Comparison of ENCODE assay signal across 8 mouse cellular contexts in genomic region chr11:78344890-78345715, GRCm38 (mm10). TPM values are rescaled to one million over a fixed set of nuclear protein-coding genes. Genes with fewer than 3 reads are reported as not detected.
DNase-seq lines count a peak whose midpoint lies in the region; ATAC-seq lines count a peak whose summit lies in the region.

No protein-coding gene starts in this region.

- no peaks in the 10 kb centered on the region for H3K9me3 ChIP-seq in erythroblast, embryonic 14.5 days (ENCODE audit: control insufficient read depth, low read length)
- H3K9me3 ChIP-seq in heart, embryonic 16.5 days (replicated peaks; ENCODE audit: control insufficient read depth, low read length): no peaks in the 10 kb centered on the region
- H3K9me3 ChIP-seq in limb, embryonic 11.5 days (ENCODE audit: control insufficient read depth, low read length): no peaks in the 10 kb centered on the region
- H3K9me3 ChIP-seq in midbrain, embryonic 13.5 days: no peaks in the 10 kb centered on the region

- 29% methylated on average over 8 of the region's 8 CpGs for WGBS in heart, embryonic 16.5 days
- 66% methylated on average over 8 of the region's 8 CpGs for WGBS in limb, embryonic 11.5 days
- 57% methylated on average over 8 of the region's 8 CpGs for WGBS in midbrain, embryonic 13.5 days

- peak; percentile 16 to 23 for DNase-seq in spleen, postnatal 36 days (ENCODE audit: low spot score in 2 of 2)
- DNase-seq in spleen, postnatal 14 days (ENCODE audit: low spot score in 2 of 2): no peak
- DNase-seq in limb, embryonic 11.5 days (ENCODE audit: low spot score): no peak
- no peak for DNase-seq in frontal cortex, postnatal 10 days (ENCODE audit: low spot score in 2 of 2)
- no peak for DNase-seq in layer of hippocampus, postnatal 10 days (ENCODE audit: low spot score in 2 of 2)

- H3K36me3 ChIP-seq in erythroblast, embryonic 14.5 days (ENCODE audit: control insufficient read depth): peaks cover 41% of the 10 kb centered on the region
- peaks cover 10% of the 10 kb centered on the region for H3K36me3 ChIP-seq in heart, embryonic 16.5 days (ENCODE audit: control insufficient read depth, insufficient read depth)
- H3K36me3 ChIP-seq in limb, embryonic 11.5 days (ENCODE audit: control insufficient read depth, insufficient read depth, low read length): peaks cover 5% of the 10 kb centered on the region
- peaks cover 34% of the 10 kb centered on the region for H3K36me3 ChIP-seq in midbrain, embryonic 13.5 days

- H3K4me2 ChIP-seq in heart, embryonic 16.5 days (ENCODE audit: low read depth, low read length): peak overlapping the region; percentile 40
- peak overlapping the region; percentile 13 for H3K4me2 ChIP-seq in limb, embryonic 11.5 days (ENCODE audit: low read depth, severe bottlenecking)
- H3K4me2 ChIP-seq in midbrain, embryonic 13.5 days (replicated peaks): peak overlapping the region; percentile 81

- H3K27me3 ChIP-seq in erythroblast, embryonic 14.5 days (ENCODE audit: control insufficient read depth): no peaks in the 10 kb centered on the region
- H3K27me3 ChIP-seq in heart, embryonic 16.5 days (ENCODE audit: control insufficient read depth, insufficient read depth, low read length): no peaks in the 10 kb centered on the region
- no peaks in the 10 kb centered on the region for H3K27me3 ChIP-seq in limb, embryonic 11.5 days (ENCODE audit: control insufficient read depth, insufficient read depth, low read length)
- no peaks in the 10 kb centered on the region for H3K27me3 ChIP-seq in midbrain, embryonic 13.5 days

- H3K4me3 ChIP-seq in erythroblast, embryonic 14.5 days (replicated peaks): peak overlapping the region; percentile 82
- H3K4me3 ChIP-seq in heart, embryonic 16.5 days (ENCODE audit: low read length): peak overlapping the region; percentile 13; the same call in 1 of the 2 replicates
- no peak overlapping the region for H3K4me3 ChIP-seq in limb, embryonic 11.5 days (ENCODE audit: low read depth, low read length)
- peak overlapping the region; percentile 76; the same call in 1 of the 2 replicates for H3K4me3 ChIP-seq in midbrain, embryonic 13.5 days (replicated peaks)

- peak overlapping the region; percentile 60 for H3K9ac ChIP-seq in heart, embryonic 16.5 days (ENCODE audit: low read length)
- no peak overlapping the region; the same call in 1 of the 2 replicates for H3K9ac ChIP-seq in limb, embryonic 11.5 days (ENCODE audit: low read length)
- H3K9ac ChIP-seq in midbrain, embryonic 13.5 days (replicated peaks): peak overlapping the region; percentile 55

- peak; percentile 26 for ATAC-seq in heart, embryonic 16.5 days (replicated peaks; ENCODE audit: extremely low read depth, insufficient read depth, low FRiP score)
- ATAC-seq in limb, embryonic 11.5 days (ENCODE audit: insufficient number of reproducible peaks, low FRiP score, low TSS enrichment, low read depth): no peak
- no peak for ATAC-seq in midbrain, embryonic 13.5 days

- H3K27ac ChIP-seq in heart, embryonic 16.5 days (ENCODE audit: low read length): peak overlapping the region; percentile 68
- H3K27ac ChIP-seq in limb, embryonic 11.5 days (replicated peaks; ENCODE audit: low read depth, low read length): no peak overlapping the region
- no peak overlapping the region for H3K27ac ChIP-seq in midbrain, embryonic 13.5 days

- peaks cover 54% of the 10 kb centered on the region for H3K4me1 ChIP-seq in erythroblast, embryonic 14.5 days (ENCODE audit: control insufficient read depth)
- H3K4me1 ChIP-seq in heart, embryonic 16.5 days (ENCODE audit: control insufficient read depth, insufficient read depth, low read length): peaks cover 43% of the 10 kb centered on the region
- peaks cover 15% of the 10 kb centered on the region for H3K4me1 ChIP-seq in limb, embryonic 11.5 days (ENCODE audit: control insufficient read depth, insufficient read depth, low read length)
- H3K4me1 ChIP-seq in midbrain, embryonic 13.5 days (replicated peaks): peaks cover 39% of the 10 kb centered on the region

RNA-seq across cellular contexts. Expression of gene Unc119, which starts 1.8 kb away (rescaled TPM):
- 1.7 and 1.9 TPM in 2 replicates for polyA plus RNA-seq in erythroblast, embryonic 14.5 days (2012)
- polyA plus RNA-seq in heart, embryonic 16.5 days (2015; fragmentation: Nextera tagmentation; extraction: Ambion mirVana): 34.0 and 37.1 TPM in 2 replicates
- polyA plus RNA-seq in limb, embryonic 11.5 days (2014; fragmentation: Nextera tagmentation; extraction: Ambion mirVana): 84.2 and 86.9 TPM in 2 replicates
- 69.1 and 75.4 TPM in 2 replicates for polyA plus RNA-seq in midbrain, embryonic 13.5 days (2015; fragmentation: Nextera tagmentation; extraction: Ambion mirVana)
- 10 to 100 TPM; 37.6 to 39.0 TPM for total RNA-seq in layer of hippocampus, postnatal 10 days (2021)

RNA-seq across cellular contexts. Expression of gene Pigs, which starts 16.9 kb away (rescaled TPM):
- 3.2 and 3.8 TPM in 2 replicates for polyA plus RNA-seq in erythroblast, embryonic 14.5 days (2012)
- 52.3 and 56.3 TPM in 2 replicates for polyA plus RNA-seq in heart, embryonic 16.5 days (2015; fragmentation: Nextera tagmentation; extraction: Ambion mirVana)
- 69.2 and 70.2 TPM in 2 replicates for polyA plus RNA-seq in limb, embryonic 11.5 days (2014; fragmentation: Nextera tagmentation; extraction: Ambion mirVana)
- 60.9 and 66.6 TPM in 2 replicates for polyA plus RNA-seq in midbrain, embryonic 13.5 days (2015; fragmentation: Nextera tagmentation; extraction: Ambion mirVana)
- total RNA-seq in layer of hippocampus, postnatal 10 days (2021): 10 to 100 TPM; 75.0 to 75.9 TPM

RNA-seq across cellular contexts. Expression of gene Aldoc, which starts 22.3 kb away (rescaled TPM):
- 0.12 and 0.22 TPM in 2 replicates for polyA plus RNA-seq in erythroblast, embryonic 14.5 days (2012)
- polyA plus RNA-seq in heart, embryonic 16.5 days (2015; fragmentation: Nextera tagmentation; extraction: Ambion mirVana): 29.0 and 30.7 TPM in 2 replicates
- 3.6 and 8.5 TPM in 2 replicates for polyA plus RNA-seq in limb, embryonic 11.5 days (2014; fragmentation: Nextera tagmentation; extraction: Ambion mirVana)
- 26.3 and 28.3 TPM in 2 replicates for polyA plus RNA-seq in midbrain, embryonic 13.5 days (2015; fragmentation: Nextera tagmentation; extraction: Ambion mirVana)
- 100 to 1,000 TPM; 396 to 461 TPM for total RNA-seq in layer of hippocampus, postnatal 10 days (2021)

RNA-seq across cellular contexts. Expression of gene Foxn1, which starts 41.3 kb away (rescaled TPM):
- not detected in 2 replicates for polyA plus RNA-seq in erythroblast, embryonic 14.5 days (2012)
- 4.1 and 7.9 TPM in 2 replicates for polyA plus RNA-seq in heart, embryonic 16.5 days (2015; fragmentation: Nextera tagmentation; extraction: Ambion mirVana)
- polyA plus RNA-seq in limb, embryonic 11.5 days (2014; fragmentation: Nextera tagmentation; extraction: Ambion mirVana): 0.04 and 0.06 TPM in 2 replicates
- not detected in 2 replicates for polyA plus RNA-seq in midbrain, embryonic 13.5 days (2015; fragmentation: Nextera tagmentation; extraction: Ambion mirVana)
- total RNA-seq in layer of hippocampus, postnatal 10 days (2021): not detected

RNA-seq across cellular contexts. Expression of gene Spag5, which starts 43.8 kb away (rescaled TPM):
- 19.3 and 21.5 TPM in 2 replicates for polyA plus RNA-seq in erythroblast, embryonic 14.5 days (2012)
- polyA plus RNA-seq in heart, embryonic 16.5 days (2015; fragmentation: Nextera tagmentation; extraction: Ambion mirVana): 27.7 and 28.5 TPM in 2 replicates
- polyA plus RNA-seq in limb, embryonic 11.5 days (2014; fragmentation: Nextera tagmentation; extraction: Ambion mirVana): 65.6 and 72.4 TPM in 2 replicates
- polyA plus RNA-seq in midbrain, embryonic 13.5 days (2015; fragmentation: Nextera tagmentation; extraction: Ambion mirVana): 17.3 and 20.7 TPM in 2 replicates
- 1 to 10 TPM; 6.5 to 7.1 TPM for total RNA-seq in layer of hippocampus, postnatal 10 days (2021)

Comparison
In these comparisons a context has a peak if more than half of its experiments do, and no peak if none do; other contexts are left out.
1. DNase-seq: peak in spleen, postnatal 36 days (2 of 2); none in spleen, postnatal 14 days (0 of 2), limb, embryonic 11.5 days (single experiment), frontal cortex, postnatal 10 days (0 of 2) and layer of hippocampus, postnatal 10 days (0 of 2).
2. H3K4me2 ChIP-seq: peak in every context shown above with its lines; median percentile 81 in midbrain, embryonic 13.5 days; 40 in heart, embryonic 16.5 days; 13 in limb, embryonic 11.5 days.
3. RNA of gene Unc119, which starts 1.8 kb away (polyA plus RNA-seq): 84.2 to 86.9 TPM in limb, embryonic 11.5 days, 69.1 to 75.4 TPM in midbrain, embryonic 13.5 days and 34.0 to 37.1 TPM in heart, embryonic 16.5 days; 1.7 to 1.9 TPM in erythroblast, embryonic 14.5 days; every median in the first group is over 10 times any median in the second.
4. RNA of gene Pigs, which starts 16.9 kb away (polyA plus RNA-seq): 69.2 to 70.2 TPM in limb, embryonic 11.5 days, 60.9 to 66.6 TPM in midbrain, embryonic 13.5 days and 52.3 to 56.3 TPM in heart, embryonic 16.5 days; 3.2 to 3.8 TPM in erythroblast, embryonic 14.5 days; every median in the first group is over 10 times any median in the second.